ENCODE assay signal across 9 mouse cellular contexts in genomic region chr10:80356001-80356682, GRCm38 (mm10). TPM values are rescaled to one million over a fixed set of nuclear protein-coding genes. Genes with fewer than 3 reads are reported as not detected.
DNase-seq lines count a peak whose midpoint lies in the region; ATAC-seq lines count a peak whose summit lies in the region.
"Had no signal": no experiment of that assay in that cellular context is flagged by ENCODE, and none has a peak within 500 bp of the region (broad histone marks: within the 10 kb centered on the region; RNA-seq: fewer than 3 reads in every experiment).

Gene Plk5, plus strand, starts transcription at chr10:80356459.

- H3K27me3 ChIP-seq in forebrain, embryonic 15.5 days, result peaks cover 62% of the 10 kb centered on the region
- peaks cover 76% of the 10 kb centered on the region for H3K27me3 ChIP-seq in midbrain, embryonic 15.5 days (replicated peaks)

- H3K36me3 ChIP-seq in forebrain, embryonic 15.5 days, result no peaks in the 10 kb centered on the region
- H3K36me3 ChIP-seq in midbrain, embryonic 15.5 days (replicated peaks), result no peaks in the 10 kb centered on the region

- peak within 1 kb of the TSS; percentile 36 for H3K4me3 ChIP-seq in forebrain, embryonic 15.5 days
- peak within 1 kb of the TSS; percentile 38 for H3K4me3 ChIP-seq in midbrain, embryonic 15.5 days

- H3K4me2 ChIP-seq in forebrain, embryonic 15.5 days (replicated peaks), result peak within 1 kb of the TSS; percentile 59
- H3K4me2 ChIP-seq in midbrain, embryonic 15.5 days, result peak within 1 kb of the TSS; percentile 68

- no peaks in the 10 kb centered on the region for H3K9me3 ChIP-seq in forebrain, embryonic 15.5 days
- H3K9me3 ChIP-seq in midbrain, embryonic 15.5 days, result no peaks in the 10 kb centered on the region

- DNase-seq in layer of hippocampus, postnatal 36 days, result peak in 1 of 2 experiments; percentile 29
- no peak for DNase-seq in layer of hippocampus, adult 9-10 months (ENCODE audit: low spot score)
- DNase-seq in cerebellum, adult 8-10 months, result peak; percentile 72
- DNase-seq in thymus, postnatal 25 days, result no peak
- DNase-seq in adrenal gland, adult 2 months, result no peak

- peaks cover 23% of the 10 kb centered on the region for H3K4me1 ChIP-seq in forebrain, embryonic 15.5 days
- H3K4me1 ChIP-seq in midbrain, embryonic 15.5 days, result peaks cover 25% of the 10 kb centered on the region

- no peak within 1 kb of the TSS for H3K27ac ChIP-seq in forebrain, embryonic 15.5 days (replicated peaks)
- no peak within 1 kb of the TSS for H3K27ac ChIP-seq in midbrain, embryonic 15.5 days
- H3K27ac ChIP-seq: macrophage had no signal

- ATAC-seq in forebrain, embryonic 15.5 days (replicated peaks), result 0 out of 2 replicates have a peak, but pooled peaks have one; percentile 19
- no peak for ATAC-seq in midbrain, embryonic 15.5 days (replicated peaks)
- no peak for ATAC-seq in megakaryocyte progenitor cell, adult 5-6 weeks (replicated peaks; ENCODE audit: poor library complexity)

- no peak within 1 kb of the TSS; the same call in 1 of the 2 replicates for H3K9ac ChIP-seq in forebrain, embryonic 15.5 days (replicated peaks)
- H3K9ac ChIP-seq in midbrain, embryonic 15.5 days, result peak within 1 kb of the TSS; percentile 16

- under 1% methylated on average over 53 of the region's 53 CpGs for WGBS in forebrain, embryonic 15.5 days
- 2% methylated on average over 52 of the region's 53 CpGs for WGBS in midbrain, embryonic 15.5 days

RNA-seq across cellular contexts. Expression of gene Plk5, which starts in this region (rescaled TPM):
- total RNA-seq in layer of hippocampus, postnatal 36 days (2021), result 10 to 100 TPM; 23.2 to 23.4 TPM
- polyA plus RNA-seq in forebrain, embryonic 15.5 days (2015; fragmentation: Nextera tagmentation; extraction: Ambion mirVana), result 2.2 and 2.7 TPM in 2 replicates
- 6.2 TPM in 2 replicates for polyA plus RNA-seq in midbrain, embryonic 15.5 days (2015; fragmentation: Nextera tagmentation; extraction: Ambion mirVana)
- total RNA-seq in adrenal gland, adult 2 months (2021), result under 1 TPM; 0.14 to 0.45 TPM
- polyA plus RNA-seq in adrenal gland, adult 2 months (2012; rRNA removed), result 1.5 and 2.6 TPM in 2 replicates
- total RNA-seq in megakaryocyte progenitor cell, adult 5-6 weeks (2015), result not detected in 2 replicates
- not detected in 2 replicates for total RNA-seq in megakaryocyte progenitor cell, adult 5-6 weeks (2017)
- polyA plus RNA-seq: macrophage had no signal

Comparison
In these comparisons a context has a peak if more than half of its experiments do, and no peak if none do; other contexts are left out.
1. RNA of gene Plk5 (total RNA-seq): 23.2 to 23.4 TPM in layer of hippocampus, postnatal 36 days; 0.14 to 0.45 TPM in adrenal gland, adult 2 months and not detected in megakaryocyte progenitor cell, adult 5-6 weeks; every median in the first group is over 10 times any median in the second.